Mouse (Mus musculus) gastrocnemius, postnatal 10 days (tissue): ENCODE measurements around the gene Myl6b. TPM values are rescaled to one million over a fixed set of nuclear protein-coding genes. Genes with fewer than 3 reads are reported as not detected.

Experiments
- DNase-seq: peaks from one replicate; pipeline ENCODE4 v3.0.0; 2021; ENCODE audit warnings: mixed read lengths
- long read RNA-seq, 2 experiments: library from polyadenylated mRNA; stranded (forward); transcript quantifications; one replicate each; pipeline ENCODE4 v2.0.0; 2021
- total RNA-seq, 2 experiments: library from RNA; stranded (reverse); gene quantifications; 2 replicates each; pipeline ENCODE4 v1.2.3; 2021

The Myl6b gene
- 100 to 1,000 TPM in 1 of 2 experiments, 10 to 100 TPM in 1; 68.8 to 101 TPM for total RNA-seq
- long read RNA-seq, experiment 1, partial matches to known transcripts = 2 of 3 reads
- long read RNA-seq, experiment 1, other reads (novel, unspliced or antisense) = 0 of 3 reads
- long read RNA-seq, experiment 2, partial matches to known transcripts = 2 of 2 reads
- long read RNA-seq, experiment 2, other reads (novel, unspliced or antisense) = 0 of 2 reads

GRCm38 (mm10) chr10:128498590-128498989 is at the start of gene Myl6b:
Gene Myl6b, minus strand, starts transcription at chr10:128498685.
- peak; percentile 92 for DNase-seq

GRCm38 (mm10) chr10:128547361-128548032 is 49.0 kb upstream of the Myl6b start, which contains the start of gene Zc3h10:
Gene Zc3h10, minus strand, starts transcription at chr10:128547774.
- DNase-seq = peak; percentile 83

GRCm38 (mm10) chr10:128546787-128547186 is 48.3 kb upstream of the Myl6b start:
- DNase-seq = no peak

- DNase-seq = no peak
Observed at GRCm38 (mm10) chr10:128546361-128546760, 47.9 kb upstream of the Myl6b start.

GRCm38 (mm10) chr10:128545570-128545898 is 47.0 kb upstream of the Myl6b start:
- no peak for DNase-seq

GRCm38 (mm10) chr10:128544674-128545569 is 46.4 kb upstream of the Myl6b start:
- DNase-seq = no peak

GRCm38 (mm10) chr10:128544151-128544657 is 45.7 kb upstream of the Myl6b start:
- no peak for DNase-seq

- no peak for DNase-seq
Observed at GRCm38 (mm10) chr10:128543100-128543499, 44.6 kb upstream of the Myl6b start.

GRCm38 (mm10) chr10:128538340-128538870 is 39.9 kb upstream of the Myl6b start:
- no peak for DNase-seq

GRCm38 (mm10) chr10:128536266-128536940 is 37.9 kb upstream of the Myl6b start:
- peak; percentile 77 for DNase-seq

GRCm38 (mm10) chr10:128535624-128536265 is 37.3 kb upstream of the Myl6b start:
- no peak for DNase-seq

GRCm38 (mm10) chr10:128535206-128535605 is 36.7 kb upstream of the Myl6b start:
- no peak for DNase-seq

- no peak for DNase-seq
Observed at GRCm38 (mm10) chr10:128526366-128527356, 28.2 kb upstream of the Myl6b start.

- peak; percentile 88 for DNase-seq
Observed at GRCm38 (mm10) chr10:128525671-128526308, 27.3 kb upstream of the Myl6b start, which contains the start of gene Esyt1. Gene Esyt1, minus strand, starts transcription at chr10:128525871.

- DNase-seq = peak; percentile 60
Observed at GRCm38 (mm10) chr10:128524732-128525662, 26.5 kb upstream of the Myl6b start.

GRCm38 (mm10) chr10:128524111-128524731 is 25.7 kb upstream of the Myl6b start:
- no peak for DNase-seq

GRCm38 (mm10) chr10:128522351-128522750 is 23.9 kb upstream of the Myl6b start:
- no peak for DNase-seq

- DNase-seq = no peak
Observed at GRCm38 (mm10) chr10:128520591-128520990, 22.1 kb upstream of the Myl6b start.
